ENCODE assay signal across 7 mouse cellular contexts in genomic region chr15:80799634-80800137, GRCm38 (mm10).
DNase-seq lines count a peak whose midpoint lies in the region; ATAC-seq and TF ChIP-seq lines count a peak whose summit lies in the region.

No protein-coding gene starts in this region.

- TF ChIP-seq CTCF in ES-Bruce4 (IDR thresholded peaks at IDR 0.05; ENCODE audit: low read depth, low read length) = no peak
- TF ChIP-seq CTCF in heart, postnatal 0 days (IDR thresholded peaks at IDR 0.05; ENCODE audit: low read depth) = no peak
- no peak for TF ChIP-seq CTCF in small intestine, adult 2 months (IDR thresholded peaks at IDR 0.05; ENCODE audit: extremely low read depth, insufficient read length, insufficient replicate concordance, low read depth, low read length)

- no peaks in the 10 kb centered on the region for H3K27me3 ChIP-seq in ES-Bruce4 (ENCODE audit: control insufficient read depth, insufficient read depth, low read length, poor library complexity, severe bottlenecking)
- no peaks in the 10 kb centered on the region for H3K27me3 ChIP-seq in embryonic facial prominence, embryonic 11.5 days (ENCODE audit: control insufficient read depth, insufficient read depth, low read length)
- no peaks in the 10 kb centered on the region for H3K27me3 ChIP-seq in heart, postnatal 0 days (ENCODE audit: control insufficient read depth, insufficient read depth, low read length)
- no peaks in the 10 kb centered on the region for H3K27me3 ChIP-seq in small intestine, adult 2 months (ENCODE audit: control insufficient read depth, insufficient read depth, low read length)

- no peaks in the 10 kb centered on the region for H3K9me3 ChIP-seq in ES-Bruce4 (replicated peaks; ENCODE audit: control insufficient read depth, insufficient read depth, low read length, poor library complexity, severe bottlenecking)
- H3K9me3 ChIP-seq in embryonic facial prominence, embryonic 11.5 days (replicated peaks; ENCODE audit: control insufficient read depth, low read length) = no peaks in the 10 kb centered on the region
- H3K9me3 ChIP-seq in heart, postnatal 0 days (replicated peaks; ENCODE audit: control insufficient read depth, low read length) = no peaks in the 10 kb centered on the region

- WGBS in embryonic facial prominence, embryonic 11.5 days = under 1% methylated on average over 10 of the region's 10 CpGs
- under 1% methylated on average over 10 of the region's 10 CpGs for WGBS in heart, postnatal 0 days
- WGBS in small intestine, adult 2 months = under 1% methylated on average over 10 of the region's 10 CpGs

- 0 out of 2 replicates have a peak overlapping the region, but pooled peaks have one; percentile 19 for H3K27ac ChIP-seq in ES-Bruce4 (ENCODE audit: insufficient read depth, low read length)
- H3K27ac ChIP-seq in embryonic facial prominence, embryonic 11.5 days (replicated peaks; ENCODE audit: low read depth, low read length) = peak overlapping the region; percentile 72
- H3K27ac ChIP-seq in heart, postnatal 0 days (ENCODE audit: low read depth) = peak overlapping the region; percentile 93
- peak overlapping the region; percentile 83 for H3K27ac ChIP-seq in small intestine, adult 2 months (ENCODE audit: insufficient read depth, low read depth, low read length)

- no peaks in the 10 kb centered on the region for H3K36me3 ChIP-seq in ES-Bruce4 (ENCODE audit: control insufficient read depth, insufficient read depth, low read length, poor library complexity, severe bottlenecking)
- no peaks in the 10 kb centered on the region for H3K36me3 ChIP-seq in embryonic facial prominence, embryonic 11.5 days (replicated peaks; ENCODE audit: control insufficient read depth, insufficient read depth, low read depth, low read length)
- no peaks in the 10 kb centered on the region for H3K36me3 ChIP-seq in heart, postnatal 0 days (replicated peaks; ENCODE audit: control insufficient read depth, insufficient read depth, low read length)
- H3K36me3 ChIP-seq in small intestine, adult 2 months (ENCODE audit: control insufficient read depth, insufficient read depth, low read length) = no peaks in the 10 kb centered on the region

- DNase-seq in adrenal gland, adult 2 months = peak; percentile 68
- peak; percentile 77 for DNase-seq in embryonic facial prominence, embryonic 11.5 days (ENCODE audit: low spot score)
- DNase-seq in heart, postnatal 0 days (ENCODE audit: low spot score) = peak; percentile 78
- DNase-seq in layer of hippocampus, postnatal 36 days = peak; percentile 32 to 35
- peak; percentile 40 to 46 for DNase-seq in lung, postnatal 4 days

- H3K9ac ChIP-seq in ES-Bruce4 (ENCODE audit: low read depth, poor library complexity, severe bottlenecking) = peak overlapping the region; percentile 97
- peak overlapping the region; percentile 73 for H3K9ac ChIP-seq in embryonic facial prominence, embryonic 11.5 days (replicated peaks; ENCODE audit: low read length)
- peak overlapping the region; percentile 84 for H3K9ac ChIP-seq in heart, postnatal 0 days (replicated peaks; ENCODE audit: low read depth, low read length)

- TF ChIP-seq POLR2A in ES-Bruce4 (IDR thresholded peaks at IDR 0.05; ENCODE audit: insufficient read depth, low read length) = no peak
- TF ChIP-seq POLR2A in small intestine, adult 2 months (IDR thresholded peaks at IDR 0.05; ENCODE audit: low read depth, low read length) = no peak

- H3K4me1 ChIP-seq in ES-Bruce4 (ENCODE audit: control insufficient read depth, insufficient read depth, low read length) = peaks cover 3% of the 10 kb centered on the region
- H3K4me1 ChIP-seq in embryonic facial prominence, embryonic 11.5 days (ENCODE audit: control insufficient read depth, insufficient read depth, low read length) = no peaks in the 10 kb centered on the region; the same call in 1 of the 2 replicates
- H3K4me1 ChIP-seq in heart, postnatal 0 days (ENCODE audit: control insufficient read depth, insufficient read depth) = peaks cover 20% of the 10 kb centered on the region
- H3K4me1 ChIP-seq in small intestine, adult 2 months (ENCODE audit: control insufficient read depth, insufficient read depth, insufficient read length, low read length) = peaks cover 8% of the 10 kb centered on the region; the same call in 1 of the 2 replicates

- peak overlapping the region; percentile 43 for H3K4me2 ChIP-seq in embryonic facial prominence, embryonic 11.5 days (ENCODE audit: low read depth, low read length)
- H3K4me2 ChIP-seq in heart, postnatal 0 days (ENCODE audit: low read depth, low read length) = peak overlapping the region; percentile 71

- H3K4me3 ChIP-seq in ES-Bruce4 (ENCODE audit: low read depth, low read length) = peak overlapping the region; percentile 58
- H3K4me3 ChIP-seq in embryonic facial prominence, embryonic 11.5 days (ENCODE audit: low read depth, low read length) = peak overlapping the region; percentile 58
- peak overlapping the region; percentile 76 for H3K4me3 ChIP-seq in heart, postnatal 0 days (ENCODE audit: low read depth, low read length)
- peak overlapping the region; percentile 47 for H3K4me3 ChIP-seq in small intestine, adult 2 months (ENCODE audit: low read depth, low read length)

- TF ChIP-seq EP300 in ES-Bruce4 (IDR thresholded peaks at IDR 0.05; ENCODE audit: insufficient read depth, low read depth, low read length) = no peak
- no peak for TF ChIP-seq EP300 in heart, postnatal 0 days (IDR thresholded peaks at IDR 0.05; ENCODE audit: low read depth)

- ATAC-seq in embryonic facial prominence, embryonic 11.5 days (replicated peaks; ENCODE audit: insufficient number of reproducible peaks, low FRiP score, low TSS enrichment, low read depth) = no peak
- ATAC-seq in heart, postnatal 0 days (ENCODE audit: insufficient read depth, low read depth) = peak; percentile 24; the same call in 1 of the 2 replicates

Comparison
In these comparisons a context has a peak if more than half of its experiments do, and no peak if none do; other contexts are left out.
1. H3K27ac ChIP-seq: peak in every context shown above with its lines; median percentile 93 in heart, postnatal 0 days; 83 in small intestine, adult 2 months; 72 in embryonic facial prominence, embryonic 11.5 days; 19 in ES-Bruce4.